Mouse (Mus musculus) heart, postnatal 10 days (tissue): Measurements from ENCODE around the gene S100a14. TPM values are rescaled to one million over a fixed set of nuclear protein-coding genes. Genes with fewer than 3 reads are reported as not detected.
A peak's percentile ranks its signal among the peaks of the same experiment; 100 is the strongest.

ENCODE experiments used
- DNase-seq, 2 experiments: peaks; one replicate each; pipeline ENCODE4 v3.0.0; 2021
- intact Hi-C: fragments of 180-260 bp; cut with DNase I; formaldehyde crosslinking; loops from one replicate; pipeline ENCODE4 v1.15.1; 2025
- total RNA-seq, 2 experiments: library from RNA; stranded (reverse); gene quantifications; 2 replicates each; pipeline ENCODE4 v1.2.3; 2021

S100a14 gene
- total RNA-seq, 2 experiments from 2014 or later: not detected

DNA sequence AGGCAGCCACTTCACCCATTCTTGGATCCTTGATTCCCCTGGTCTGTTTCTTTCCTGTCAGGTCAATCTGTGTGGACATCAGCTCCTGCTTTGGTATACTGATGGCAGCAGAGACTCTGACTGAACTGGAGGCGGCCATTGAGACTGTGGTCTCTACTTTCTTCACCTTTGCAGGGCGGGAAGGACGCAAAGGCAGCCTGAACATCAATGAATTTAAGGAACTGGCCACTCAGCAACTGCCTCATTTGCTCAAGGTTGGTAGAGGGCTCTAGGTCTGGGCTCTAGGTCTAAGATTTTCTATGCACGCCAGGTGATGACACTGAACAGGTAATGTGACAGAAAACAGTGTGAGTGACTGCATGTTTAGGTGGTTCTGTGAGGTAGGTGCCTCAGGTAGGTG, 10.9 kb upstream of the S100a14 start:
- intact Hi-C loops: no loop called here
- DNase-seq: no peak

DNA sequence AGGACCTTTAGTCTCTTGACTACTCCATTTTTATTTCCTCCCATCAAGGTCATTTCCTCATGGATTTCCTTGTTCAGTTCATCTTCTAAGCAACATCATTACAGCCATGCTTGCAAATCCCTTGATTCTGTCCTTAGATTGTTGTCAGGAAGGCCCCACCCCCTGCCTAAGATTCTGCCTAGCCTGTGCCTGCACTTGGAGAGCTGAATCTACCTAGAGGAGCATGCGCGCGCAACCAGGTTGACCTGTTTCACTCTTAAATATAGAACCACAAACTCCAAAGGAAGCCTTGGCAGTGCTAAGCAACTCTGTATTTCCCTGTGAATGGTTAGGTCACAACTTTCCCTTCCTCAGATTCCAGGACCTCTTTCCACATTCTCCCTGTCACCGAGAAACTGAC, 8.9 kb upstream of the S100a14 start:
- no peak for DNase-seq
- intact Hi-C loops: no loop called here

DNA sequence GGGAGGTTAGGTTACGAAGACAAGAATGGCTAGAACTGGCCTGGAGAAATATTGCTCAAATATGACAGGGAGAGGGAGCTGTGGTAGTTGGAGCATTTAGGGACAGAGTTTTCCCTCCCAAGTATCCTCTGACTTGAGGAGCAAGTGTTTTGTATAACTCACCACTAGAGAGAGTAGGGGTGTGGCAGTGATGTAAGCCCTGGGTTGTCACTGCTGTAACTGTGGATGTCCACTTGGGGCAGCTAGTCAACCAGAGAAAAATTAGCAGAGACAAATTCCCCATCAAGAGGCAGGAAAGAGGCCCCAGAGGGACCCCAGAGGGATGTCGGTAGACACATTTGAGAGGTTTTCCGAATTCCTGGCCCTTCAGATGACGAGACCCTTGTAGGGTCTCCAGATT, 1.2 kb upstream of the S100a14 start:
- peak; percentile 80 for DNase-seq
- intact Hi-C loops: loop anchor here (1.0 to 2.0 kb wide), 2 partner anchors 49 to 90 kb away; no protein-coding TSS in a partner anchor

DNA sequence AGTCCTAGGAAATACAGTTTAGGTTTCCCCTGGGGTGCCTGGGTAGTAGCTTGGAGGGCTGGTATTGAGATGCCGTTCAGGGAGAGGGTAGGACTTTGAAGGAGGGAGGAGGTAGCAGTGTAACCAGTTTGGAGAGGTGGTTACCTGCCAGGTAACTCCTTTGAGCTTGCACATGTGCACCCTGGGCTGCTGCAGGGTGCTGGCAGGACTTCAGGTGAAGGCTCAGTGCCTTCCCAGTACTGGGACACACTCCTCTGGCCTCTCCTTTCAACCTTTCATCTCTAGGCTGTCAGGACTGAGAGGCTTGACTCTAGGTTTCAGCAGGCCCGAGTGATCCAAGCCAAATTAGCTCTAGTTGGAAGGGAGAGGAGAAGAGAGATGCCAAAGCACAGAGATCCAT, 580 bp upstream of the S100a14 start:
- no peak for DNase-seq
- intact Hi-C loops: no loop called here

DNA sequence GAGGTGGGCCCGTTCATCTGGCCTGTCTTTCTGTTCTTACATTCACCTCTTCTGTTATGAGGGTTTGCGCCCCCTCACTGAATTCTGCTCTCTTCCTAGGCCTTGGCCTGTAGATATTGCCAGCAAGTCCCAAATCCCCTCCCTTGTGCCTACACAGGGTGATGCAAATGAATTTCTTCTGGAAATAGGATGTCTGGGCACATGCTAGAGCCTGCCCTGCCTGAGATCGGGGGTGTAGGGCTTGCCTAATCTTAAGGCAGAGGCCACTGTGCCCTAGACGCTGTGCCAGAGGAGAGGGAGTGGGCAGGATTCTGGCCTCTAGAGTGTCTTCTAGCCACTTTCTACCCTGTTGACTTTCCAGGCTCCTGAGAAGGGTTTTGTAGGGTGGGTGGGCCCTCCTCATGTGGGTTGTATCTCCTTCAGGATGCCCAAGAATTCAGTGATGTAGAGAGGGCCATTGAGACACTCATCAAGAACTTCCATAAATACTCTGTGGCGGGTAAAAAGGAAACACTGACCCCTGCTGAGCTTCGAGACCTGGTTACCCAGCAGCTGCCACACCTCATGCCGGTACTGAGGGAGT, 726 bp downstream of the S100a14 start:
- no peak for DNase-seq
- intact Hi-C loops: no loop called here

DNA sequence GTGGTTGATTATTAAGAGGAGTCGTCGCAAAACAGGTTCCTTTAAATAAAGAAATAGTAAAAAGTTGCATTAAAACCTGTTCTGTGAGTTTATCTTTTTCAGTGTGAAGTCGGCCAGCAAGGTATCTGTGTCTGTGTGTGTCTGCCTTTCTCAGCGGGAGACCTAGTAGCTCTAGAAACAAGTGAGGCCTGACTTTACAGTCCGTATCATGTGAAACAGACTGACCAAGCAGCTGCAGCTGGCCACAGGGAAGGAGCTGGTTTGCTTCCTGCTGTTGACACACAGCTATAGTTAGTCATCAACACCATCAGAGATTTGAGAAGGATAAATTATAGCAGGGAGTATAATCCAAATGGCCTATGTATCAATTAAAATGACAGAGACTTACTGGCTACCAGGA, 5.1 kb downstream of the S100a14 start:
- intact Hi-C loops: no loop called here
- no peak for DNase-seq

DNA sequence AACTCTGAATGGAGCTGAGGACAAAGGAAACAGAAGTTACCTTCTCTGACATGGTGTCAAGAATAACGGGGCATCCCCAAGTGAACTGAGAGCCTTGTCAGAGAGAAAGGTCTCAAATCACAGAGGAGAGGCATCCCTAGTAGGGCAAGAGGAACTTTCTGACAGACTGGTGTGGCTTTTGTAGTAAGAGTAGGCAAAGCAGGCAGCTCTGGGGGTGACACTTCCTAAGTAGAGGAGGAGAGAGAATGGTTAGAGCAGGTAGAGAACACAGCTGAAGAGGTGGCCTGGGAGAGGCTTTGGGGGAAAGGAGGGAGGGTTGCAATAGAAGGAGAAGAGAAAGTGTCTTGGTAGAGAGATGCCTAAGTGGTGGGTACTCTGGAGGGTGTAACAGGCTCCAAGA, 8.8 kb downstream of the S100a14 start:
- intact Hi-C loops: no loop called here

DNA sequence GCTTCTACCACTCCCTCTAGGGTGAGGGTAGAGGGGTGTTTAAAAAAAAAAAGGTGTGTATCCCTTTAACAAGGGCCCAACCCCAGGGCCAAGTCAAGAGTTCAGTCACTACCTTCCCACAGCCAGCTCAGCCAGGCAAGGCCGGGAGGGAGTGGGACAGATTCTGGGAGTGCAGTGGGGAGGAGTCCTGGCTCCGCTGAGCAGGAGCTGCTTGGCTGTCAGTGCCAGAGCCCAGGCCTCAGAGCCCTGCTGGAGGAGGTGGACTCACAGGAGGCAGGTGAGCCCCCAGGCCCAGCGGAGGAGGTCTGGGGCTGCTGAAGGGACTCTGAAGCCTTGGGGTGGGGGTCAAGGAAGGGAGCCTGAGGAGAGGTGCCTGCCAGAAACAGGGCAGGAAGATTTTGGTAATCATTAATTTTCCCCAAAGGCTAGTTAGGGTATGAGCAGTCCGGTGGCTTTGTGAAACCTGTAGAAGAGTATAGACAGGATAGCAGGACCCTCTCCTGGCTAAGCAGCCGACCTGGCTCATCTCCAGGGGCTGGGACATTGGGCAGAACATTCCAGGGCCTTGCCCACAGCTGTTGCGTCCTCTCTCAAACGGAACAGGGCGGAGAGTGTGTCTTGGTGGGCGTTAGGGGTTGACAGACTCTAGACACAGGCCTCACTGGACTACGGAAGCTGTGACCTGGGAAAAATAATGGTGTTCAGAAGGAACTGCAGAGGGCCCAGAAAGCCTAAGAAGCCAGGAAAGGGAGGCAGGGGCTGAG, 10.7 kb downstream of the S100a14 start, which contains the start of gene S100a16:
Gene S100a16, plus strand, starts transcription at position 114 of the 764 bp plus-strand sequence.
- DNase-seq: peak; percentile 87
- intact Hi-C loops: no loop called here

More for the DNA sequence above, 8.8 kb downstream of the S100a14 start:
- no peak for DNase-seq

DNA sequence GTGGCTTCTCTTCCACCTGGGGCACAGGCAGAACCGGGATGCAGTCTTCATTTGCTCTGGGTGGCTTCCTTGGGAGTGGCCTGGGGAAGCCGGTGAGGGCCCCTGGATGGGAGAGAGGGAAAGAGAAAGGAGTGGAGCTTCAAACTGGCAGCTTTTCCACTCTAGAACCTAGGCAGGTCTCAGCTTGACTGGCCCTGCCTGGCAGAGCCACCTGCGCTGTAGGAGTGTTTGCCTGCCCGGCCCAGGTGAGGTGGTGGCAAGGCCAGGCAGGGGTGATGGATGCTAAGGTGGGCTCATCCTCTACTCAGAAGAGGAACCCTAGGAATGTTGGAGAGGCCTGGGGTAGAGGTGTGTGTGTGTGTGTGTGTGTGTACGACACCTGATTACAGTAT, 11.2 kb downstream of the S100a14 start:
- intact Hi-C loops: no loop called here
- no peak for DNase-seq

DNA sequence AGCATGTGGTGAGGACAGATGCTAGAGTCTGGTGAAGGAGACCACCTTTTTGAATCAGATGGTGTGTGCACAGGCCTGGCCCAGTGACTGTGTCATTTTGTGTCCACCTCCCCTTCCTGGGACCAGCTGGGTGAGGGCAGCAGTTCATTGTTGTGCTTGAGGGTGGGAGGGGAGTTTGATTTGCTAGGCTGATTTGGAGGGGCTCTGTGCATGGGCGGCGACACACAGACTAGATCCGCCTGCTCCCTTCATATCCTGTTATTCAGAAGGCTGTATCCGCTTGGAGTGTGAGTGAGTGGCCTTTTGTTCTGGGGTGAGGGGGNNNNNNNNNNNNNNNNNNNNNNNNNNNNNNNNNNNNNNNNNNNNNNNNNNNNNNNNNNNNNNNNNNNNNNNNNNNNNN, 14.2 kb downstream of the S100a14 start:
- intact Hi-C loops: loop anchor here (5.0 kb wide), 2 partner anchors 41 to 76 kb away; no protein-coding TSS in a partner anchor
- DNase-seq: peak; percentile 41 to 60

DNA sequence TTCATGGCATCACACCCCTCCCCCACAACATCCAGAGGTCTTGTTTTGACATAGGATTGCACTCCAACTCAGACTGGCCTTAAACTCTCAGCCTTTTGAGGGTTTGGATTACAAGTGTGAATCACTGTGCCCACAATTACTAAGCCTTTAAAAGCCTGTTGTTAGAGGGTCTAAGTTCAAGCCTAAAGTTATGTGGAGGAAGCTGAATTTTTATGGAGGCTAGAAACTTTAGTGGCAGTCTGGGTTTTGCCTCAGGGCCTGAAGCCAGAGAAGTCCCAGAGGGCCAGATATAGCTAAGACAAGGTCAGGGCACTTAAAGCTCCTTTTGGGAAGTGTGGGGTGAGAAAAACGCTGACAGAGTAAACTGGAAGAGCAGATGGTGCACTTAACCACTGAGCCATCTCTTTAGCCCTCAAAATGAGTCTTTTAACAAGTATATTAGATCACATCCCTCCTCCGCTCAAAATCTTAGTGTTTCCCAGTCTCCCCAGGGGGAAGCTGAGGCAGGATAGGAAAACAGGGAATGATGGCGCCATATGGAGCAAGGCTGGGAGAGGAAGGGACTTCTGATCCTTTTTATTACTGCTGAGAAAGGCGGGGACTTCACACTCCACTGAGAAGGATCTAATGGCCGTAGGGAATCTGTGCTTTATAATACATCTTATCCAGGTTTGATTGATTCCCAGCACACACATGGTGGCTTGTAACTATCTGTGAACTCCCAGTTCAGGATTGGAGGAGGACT, 23.2 kb downstream of the S100a14 start:
- intact Hi-C loops: no loop called here
- DNase-seq: peak; percentile 53 to 54

DNA sequence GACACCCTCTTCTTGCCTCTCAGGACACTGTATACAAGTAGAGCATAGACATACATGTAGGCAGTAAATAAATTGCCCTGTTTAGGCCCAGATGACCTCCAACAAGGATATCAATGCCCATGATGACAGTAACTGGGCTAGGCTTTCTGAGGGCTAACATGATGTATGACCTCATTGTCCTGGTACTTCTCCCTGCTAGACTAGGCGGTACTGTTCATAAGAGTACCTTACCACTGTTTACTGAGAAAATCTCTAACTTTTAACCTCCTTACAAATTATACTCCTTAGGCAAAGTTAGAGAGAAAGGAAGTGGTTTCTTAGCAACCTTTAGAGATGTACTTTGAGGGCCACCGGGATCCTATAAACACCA, 23.8 kb downstream of the S100a14 start:
- no peak for DNase-seq
- intact Hi-C loops: no loop called here

DNA sequence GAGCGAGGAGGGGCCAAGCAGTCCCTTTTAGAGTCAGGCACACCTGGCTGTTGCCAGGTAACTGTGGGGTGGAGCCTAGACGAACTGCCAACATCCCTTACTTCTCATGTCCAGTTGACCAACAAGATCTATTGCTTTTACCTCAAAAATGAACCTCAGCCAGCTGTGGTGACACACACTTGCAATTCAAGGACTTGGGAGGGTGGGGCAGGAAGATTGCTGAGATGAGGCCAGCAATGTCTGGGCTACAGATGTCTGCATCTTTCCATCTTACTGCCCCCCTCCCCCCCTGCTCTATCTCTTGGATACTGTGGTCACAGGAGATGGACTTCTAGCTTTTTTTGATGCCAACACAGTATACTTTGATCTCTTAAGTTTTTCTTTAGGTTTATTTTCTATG, 25.6 kb downstream of the S100a14 start:
- intact Hi-C loops: no loop called here
- DNase-seq: no peak

DNA sequence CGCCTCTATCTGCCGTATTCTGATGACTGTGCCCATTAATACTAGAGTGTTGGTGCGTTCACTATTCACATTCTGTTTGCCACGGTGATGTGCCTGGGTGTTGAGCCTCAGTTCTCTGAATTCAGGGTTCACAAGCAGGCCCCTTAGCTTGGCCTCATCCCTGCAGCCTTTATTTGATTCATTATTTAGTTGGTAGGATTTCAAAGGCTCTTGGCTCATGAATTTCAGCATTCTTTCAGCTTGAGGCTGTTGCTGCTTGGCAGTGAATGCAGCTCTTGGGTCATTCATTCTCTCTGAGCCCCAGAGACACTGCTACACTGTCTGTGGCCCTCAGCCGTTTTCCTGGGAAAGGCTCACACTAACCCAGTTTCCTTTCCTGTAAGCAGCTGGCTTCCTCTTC, 29.3 kb downstream of the S100a14 start:
- DNase-seq: peak; percentile 53 to 59

DNA sequence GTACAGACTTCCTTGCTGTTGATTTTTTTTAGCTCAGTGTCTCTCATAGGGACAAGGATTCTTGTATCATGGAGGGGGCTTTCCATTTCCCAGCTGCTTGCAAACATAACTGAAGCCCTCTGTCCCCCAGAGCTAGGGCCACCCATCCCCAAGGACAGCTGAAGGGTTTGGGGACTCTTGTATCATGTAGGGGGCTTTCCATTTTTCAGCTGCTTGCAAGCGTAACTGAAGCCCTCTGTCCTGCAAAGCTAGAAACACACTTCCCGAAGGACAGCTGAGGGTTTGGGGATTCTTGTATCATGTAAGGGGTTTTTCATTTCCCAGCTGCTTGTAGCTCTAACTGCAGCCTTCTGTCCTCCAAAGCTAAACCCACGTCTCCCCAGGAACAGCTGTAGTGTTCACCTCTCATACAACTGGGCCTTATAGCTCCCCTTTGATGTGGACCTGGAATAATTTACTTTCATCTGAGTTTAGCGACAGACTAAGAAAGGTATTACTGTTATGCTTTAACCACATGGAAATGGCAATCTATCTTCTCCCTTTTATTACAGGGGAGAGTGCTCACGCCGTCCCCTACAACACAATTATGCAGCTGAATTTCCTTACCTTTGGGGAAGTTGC, 33.5 kb downstream of the S100a14 start, which contains the start of gene S100a3:
Gene S100a3, plus strand, starts transcription at position 571 of the 621 bp plus-strand sequence.
- no peak for DNase-seq
- intact Hi-C loops: no loop called here

More for the DNA sequence above, 29.3 kb downstream of the S100a14 start:
- intact Hi-C loops: no loop called here

DNA sequence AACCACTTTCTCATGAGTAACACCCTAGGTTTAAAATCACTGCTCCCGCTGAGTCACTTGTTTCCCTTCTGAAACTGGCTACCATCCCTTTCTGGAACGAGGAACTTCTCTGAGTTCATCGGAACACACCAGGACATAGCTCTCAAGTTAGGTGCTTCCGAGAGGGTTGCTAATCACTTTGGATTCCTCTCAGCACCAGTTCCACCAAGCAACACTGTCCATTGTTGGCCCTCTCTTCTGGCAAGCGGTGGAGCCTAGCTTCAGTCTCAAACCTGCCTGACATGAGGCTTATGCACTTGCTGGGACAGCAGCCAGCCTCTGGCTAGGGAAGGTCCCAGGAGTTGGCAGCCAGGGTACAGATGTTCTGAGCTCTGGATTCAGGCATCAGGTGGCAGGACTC, 48.0 kb downstream of the S100a14 start:
- intact Hi-C loops: loop anchor here (2.0 kb wide), 1 partner anchor 50 kb away; no protein-coding TSS in a partner anchor
- peak; percentile 48 to 50 for DNase-seq

DNA sequence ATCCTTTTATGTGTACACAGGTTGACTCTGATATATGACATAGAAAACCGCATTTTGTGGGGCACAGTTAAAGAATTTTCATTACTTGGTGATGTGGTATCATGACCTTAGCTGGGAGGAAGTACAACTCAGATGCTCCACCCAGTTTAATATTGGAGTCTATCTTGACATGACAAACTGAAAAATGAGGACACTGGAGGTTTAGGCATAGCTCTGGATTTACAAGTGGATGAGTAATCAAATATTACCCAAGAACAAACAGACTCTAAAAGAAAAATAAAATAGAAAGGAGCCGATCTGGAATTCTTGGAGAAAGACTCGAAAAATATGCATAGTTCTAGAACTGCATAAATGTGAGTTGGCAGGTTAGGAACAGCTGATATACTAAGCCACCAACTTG, 48.7 kb downstream of the S100a14 start:
- no peak for DNase-seq
- intact Hi-C loops: loop anchor here (2.0 kb wide), 1 partner anchor 51 kb away; no protein-coding TSS in a partner anchor

DNA sequence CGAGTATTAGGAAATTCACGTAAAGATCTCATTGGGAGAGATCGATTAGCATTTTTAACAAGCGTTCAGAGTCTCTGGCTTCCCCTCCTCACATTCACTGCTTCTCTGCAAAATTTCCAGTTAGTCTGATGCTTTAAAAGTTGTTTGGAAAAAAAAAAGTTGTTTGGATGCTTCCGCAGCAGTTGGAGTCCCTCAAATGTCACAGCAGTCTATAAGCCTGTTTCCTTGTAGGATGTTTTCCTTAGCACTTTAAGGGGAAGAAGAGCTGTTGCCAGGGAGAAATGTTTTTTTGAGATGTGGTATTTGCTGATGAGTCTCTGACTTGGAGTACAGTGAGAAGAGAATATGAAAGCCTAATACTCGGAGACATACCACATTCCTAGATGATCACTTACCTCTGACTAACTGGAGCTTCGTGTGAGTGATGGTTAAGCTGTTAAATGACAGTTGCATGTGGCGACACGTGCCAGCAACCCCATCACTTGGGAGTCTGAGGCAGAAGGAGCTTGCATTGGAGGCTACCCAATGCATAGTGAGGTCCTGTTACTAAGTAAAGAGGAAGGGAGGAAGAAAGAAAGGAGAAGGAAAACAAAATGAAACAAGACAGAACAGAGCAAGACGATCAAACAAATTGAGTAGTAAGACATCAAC, 49.8 kb downstream of the S100a14 start:
- intact Hi-C loops: no loop called here
- DNase-seq: no peak
